Mouse (Mus musculus) limb, embryonic 12.5 days (tissue): ENCODE data around the gene Dnajc22. TPM values are rescaled to one million over a fixed set of nuclear protein-coding genes. Genes with fewer than 3 reads are reported as not detected.

ENCODE experiments used
- ATAC-seq: fragments of 200-750 bp; cut with Nextera tagmentation; 2 replicates; pipeline ENCODE4 v1.8.0; 2017; ENCODE audit warnings: low read depth, moderate TSS enrichment; ENCODE audit not compliant: insufficient number of reproducible peaks, insufficient read depth, low FRiP score, low TSS enrichment
- H3K27ac ChIP-seq: fragments of 300-500 bp; sonication (generic); 2 replicates; pipeline ENCODE4 v1.5.1; 2016; ENCODE audit warnings: mild to moderate bottlenecking, moderate library complexity
- H3K27me3 ChIP-seq: fragments of 300-500 bp; sonication (generic); 2 replicates; pipeline ENCODE4 v1.6.1; 2016; ENCODE audit warnings: mild to moderate bottlenecking, moderate library complexity
- H3K36me3 ChIP-seq: fragments of 300-500 bp; sonication (generic); 2 replicates; pipeline ENCODE4 v1.6.1; 2016; ENCODE audit warnings: mild to moderate bottlenecking, moderate library complexity
- H3K4me1 ChIP-seq: fragments of 300-500 bp; sonication (generic); replicated peaks from 2 replicates; pipeline ENCODE4 v1.6.1; 2016
- H3K4me2 ChIP-seq: fragments of 300-500 bp; sonication (generic); 2 replicates; pipeline ENCODE4 v1.6.1; 2016; ENCODE audit warnings: mild to moderate bottlenecking, moderate library complexity
- H3K4me3 ChIP-seq: fragments of 300-500 bp; sonication (generic); replicated peaks from 2 replicates; pipeline ENCODE4 v1.5.1; 2016; ENCODE audit warnings: mild to moderate bottlenecking
- H3K9ac ChIP-seq: fragments of 300-500 bp; sonication (generic); replicated peaks from 2 replicates; pipeline ENCODE4 v1.6.1; 2016; ENCODE audit warnings: mild to moderate bottlenecking, moderate library complexity
- H3K9me3 ChIP-seq: fragments of 300-500 bp; sonication (generic); 2 replicates; pipeline ENCODE4 v1.6.1; 2016; ENCODE audit warnings: mild to moderate bottlenecking, moderate library complexity
- WGBS: fragments of 180-500 bp; shearing (Covaris S2); methylation state at CpG from one replicate; pipeline ENCODE4 v1.1.7; 2016; 5-methylcytosine and 5-hydroxymethylcytosine counted together
- polyA plus RNA-seq: library from polyadenylated mRNA; unstranded; fragments of >200 nt; fragmentation: Nextera tagmentation; extraction: Ambion mirVana; gene quantifications from 2 replicates; pipeline ENCODE4 v1.2.1, GENCODE M21; 2016

Gene Dnajc22
- polyA plus RNA-seq, 1 experiment from 2014 or later = 1.7 TPM

GRCm38 (mm10) chr15:99087253-99088075 is 5.5 kb upstream of the Dnajc22 start, which contains the start of gene C1ql4:
C1ql4 (minus strand) TSS chr15:99087817.
- H3K36me3 ChIP-seq = peaks cover 11% of the 10 kb centered on the region
- H3K27ac ChIP-seq = no peak within 1 kb of the TSS
- H3K9ac ChIP-seq = peak within 1 kb of the TSS; percentile 35; the same call in 1 of the 2 replicates
- peak within 1 kb of the TSS; percentile 30 for H3K4me3 ChIP-seq
- no peak for ATAC-seq
- WGBS = 9% methylated on average over 60 of the region's 60 CpGs
- peak within 1 kb of the TSS; percentile 50 for H3K4me2 ChIP-seq
- peaks cover 14% of the 10 kb centered on the region for H3K4me1 ChIP-seq
- peaks cover 3% of the 10 kb centered on the region; the same call in 1 of the 2 replicates for H3K9me3 ChIP-seq
- peaks cover 100% of the 10 kb centered on the region for H3K27me3 ChIP-seq

GRCm38 (mm10) chr15:99088292-99088691 is 4.7 kb upstream of the Dnajc22 start:
- Histone ChIP-seq H3K9ac (peak overlapping the region; percentile 35; the same call in 1 of the 2 replicates), H3K4me2 (peak overlapping the region; percentile 50), H3K36me3 (peaks cover 2% of the 10 kb centered on the region), H3K27ac (no peak overlapping the region), H3K27me3 (peaks cover 100% of the 10 kb centered on the region), H3K4me3 (peak overlapping the region; percentile 30), H3K9me3 (peaks cover 3% of the 10 kb centered on the region; the same call in 1 of the 2 replicates), H3K4me1 (peaks cover 17% of the 10 kb centered on the region)
- ATAC-seq = peak; percentile 52; the same call in 1 of the 2 replicates
- WGBS = 0% methylated on average over 26 of the region's 27 CpGs

DNA sequence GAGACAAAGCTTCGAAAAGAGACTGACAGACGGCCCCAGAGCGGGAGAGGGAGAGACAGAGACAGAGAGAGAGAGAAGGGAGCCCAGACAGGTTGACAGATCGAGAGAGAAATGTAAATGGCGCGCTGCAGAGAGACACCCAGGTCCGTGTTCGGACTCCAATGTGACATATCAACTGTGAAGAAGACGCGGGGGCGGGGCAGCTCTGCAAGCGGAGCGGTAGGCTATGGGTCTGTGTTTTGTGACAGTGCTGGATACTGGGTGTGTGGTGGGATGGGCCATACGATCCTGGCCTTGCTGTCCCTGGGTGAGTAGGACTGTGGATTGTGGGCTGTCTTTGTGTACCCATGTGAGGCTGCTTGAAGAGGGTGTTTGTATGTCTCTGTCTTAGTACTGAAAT is 3.9 kb upstream of the Dnajc22 start:
- Histone ChIP-seq H3K27me3 (peaks cover 100% of the 10 kb centered on the region), H3K9me3 (peaks cover 3% of the 10 kb centered on the region; the same call in 1 of the 2 replicates), H3K9ac (no peak overlapping the region), H3K4me2 (no peak overlapping the region), H3K36me3 (no peaks in the 10 kb centered on the region), H3K27ac (no peak overlapping the region), H3K4me3 (no peak overlapping the region), H3K4me1 (peaks cover 20% of the 10 kb centered on the region)
- no peak for ATAC-seq
- 7% methylated on average over 14 of the region's 14 CpGs for WGBS

DNA sequence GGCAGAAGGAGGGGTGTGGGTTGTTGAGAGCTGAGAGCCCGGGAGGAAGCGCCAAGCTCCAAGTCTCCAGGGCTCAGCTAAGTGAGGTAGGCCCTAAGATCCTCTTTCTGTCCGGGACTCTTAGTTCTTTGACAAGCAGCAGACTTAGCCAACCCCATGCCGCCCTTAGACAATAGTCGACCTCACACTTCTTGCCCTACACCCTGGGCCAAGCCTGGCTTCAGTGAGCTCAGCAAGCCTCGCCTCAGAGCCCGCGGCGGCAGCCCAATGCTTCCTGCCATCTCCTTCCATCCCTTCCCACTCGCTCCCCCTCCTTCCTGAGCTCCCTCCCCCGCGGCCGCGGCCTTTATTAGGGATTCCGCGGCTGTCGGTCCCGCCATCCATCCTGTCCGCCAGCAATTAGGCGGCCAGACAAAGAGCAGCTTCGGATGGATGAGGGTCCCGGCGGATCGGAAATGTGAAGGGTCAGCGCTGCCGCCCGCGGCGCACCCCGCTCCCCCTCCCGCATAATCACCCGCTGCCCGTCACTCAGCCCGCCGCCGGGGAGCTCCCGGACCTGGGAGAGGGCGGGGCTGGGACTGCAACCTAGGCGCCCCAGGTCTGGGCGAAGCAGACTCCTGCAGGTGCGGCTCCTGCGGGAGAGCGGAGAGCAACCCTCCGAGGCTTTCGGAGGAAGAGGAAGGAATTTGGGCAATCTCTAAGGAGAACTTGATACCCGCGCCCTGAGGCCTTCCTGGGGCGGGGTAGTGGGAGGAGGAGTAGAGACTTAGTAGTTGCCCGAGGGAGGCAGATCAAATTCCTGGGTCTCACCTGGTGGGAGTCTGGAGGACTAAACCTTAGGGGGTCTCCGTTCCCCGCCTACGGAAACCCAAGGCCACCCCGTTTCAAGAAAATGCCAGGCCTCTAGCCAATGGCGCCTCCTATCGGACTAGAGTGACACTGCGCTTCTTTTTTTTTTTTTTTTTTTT is 605 bp downstream of the Dnajc22 start:
- H3K9ac ChIP-seq = peak overlapping the region; percentile 51
- H3K36me3 ChIP-seq = no peaks in the 10 kb centered on the region
- under 1% methylated on average over 55 of the region's 56 CpGs for WGBS
- peak overlapping the region; percentile 44 for H3K4me3 ChIP-seq
- peak overlapping the region; percentile 77 for H3K4me2 ChIP-seq
- H3K27ac ChIP-seq = no peak overlapping the region
- H3K9me3 ChIP-seq = no peaks in the 10 kb centered on the region
- H3K27me3 ChIP-seq = peaks cover 98% of the 10 kb centered on the region
- peaks cover 45% of the 10 kb centered on the region for H3K4me1 ChIP-seq
- ATAC-seq = no peak; the same call in 1 of the 2 replicates

DNA sequence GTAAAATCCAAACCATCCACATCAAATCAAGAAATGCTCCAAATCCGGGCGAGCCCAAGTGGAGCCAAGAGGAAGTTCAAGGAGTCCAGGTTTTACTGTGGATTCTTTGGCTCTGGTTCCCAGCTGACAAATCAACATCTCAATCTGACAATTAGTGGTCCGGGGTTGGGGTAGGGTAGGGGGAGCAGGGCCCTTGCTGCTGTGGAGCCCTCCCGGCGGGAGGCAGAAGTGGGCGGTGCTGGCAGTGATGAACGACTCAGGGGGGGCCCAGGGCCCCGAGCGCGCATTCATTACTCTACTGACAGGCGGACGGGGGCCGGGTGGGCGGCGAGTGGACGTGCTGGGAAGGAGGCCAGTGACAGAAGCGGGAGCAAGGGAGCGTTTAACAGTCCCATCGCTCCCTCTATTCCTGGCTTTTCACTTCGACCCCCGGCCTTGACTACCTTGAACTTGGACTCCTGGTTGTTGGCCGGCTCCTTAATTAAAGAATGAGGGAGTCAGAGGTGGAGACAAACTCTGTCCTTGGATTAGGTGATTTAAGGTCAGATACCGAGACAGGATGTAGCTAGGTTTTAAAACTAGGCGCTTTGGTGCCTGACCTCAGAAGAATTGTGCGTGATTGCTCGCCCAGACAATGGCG is 1.8 kb downstream of the Dnajc22 start:
- H3K36me3 ChIP-seq = no peaks in the 10 kb centered on the region
- H3K4me1 ChIP-seq = peaks cover 53% of the 10 kb centered on the region
- H3K4me3 ChIP-seq = 0 out of 2 replicates have a peak overlapping the region, but pooled peaks have one; percentile 7
- H3K9me3 ChIP-seq = no peaks in the 10 kb centered on the region
- no peak overlapping the region for H3K27ac ChIP-seq
- under 1% methylated on average over 27 of the region's 27 CpGs for WGBS
- H3K4me2 ChIP-seq = peak overlapping the region; percentile 27
- no peak overlapping the region for H3K9ac ChIP-seq
- H3K27me3 ChIP-seq = peaks cover 98% of the 10 kb centered on the region
- no peak for ATAC-seq

DNA sequence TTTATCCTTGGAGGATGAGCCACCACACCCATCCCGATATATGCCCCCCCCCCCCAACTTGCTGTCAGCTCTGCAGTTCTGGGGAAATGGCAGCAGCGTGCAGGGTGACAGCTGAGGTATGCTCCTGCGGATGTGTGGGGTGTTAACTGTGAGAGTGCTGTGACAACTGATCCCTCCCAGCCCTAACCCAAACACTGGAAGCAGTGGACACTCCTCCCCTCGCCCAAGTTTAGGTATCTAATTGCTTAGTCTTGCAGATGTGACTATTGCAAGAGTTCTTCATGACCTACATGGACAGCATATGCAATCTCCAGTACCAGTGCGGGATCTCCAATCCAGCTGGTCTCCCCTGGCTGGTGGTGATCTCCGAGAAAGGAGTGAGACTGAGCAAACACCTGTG is 2.4 kb downstream of the Dnajc22 start:
- Histone ChIP-seq H3K27ac (no peak overlapping the region), H3K4me3 (0 out of 2 replicates have a peak overlapping the region, but pooled peaks have one; percentile 7), H3K4me2 (no peak overlapping the region; the same call in 1 of the 2 replicates), H3K4me1 (peaks cover 53% of the 10 kb centered on the region), H3K27me3 (peaks cover 97% of the 10 kb centered on the region), H3K9ac (no peak overlapping the region), H3K9me3 (no peaks in the 10 kb centered on the region), H3K36me3 (no peaks in the 10 kb centered on the region)
- no peak for ATAC-seq
- WGBS = 3% methylated on average over 6 of the region's 6 CpGs

GRCm38 (mm10) chr15:99096061-99096793 is 3.3 kb downstream of the Dnajc22 start:
- Histone ChIP-seq H3K4me1 (peaks cover 53% of the 10 kb centered on the region), H3K4me2 (peak overlapping the region; percentile 74), H3K27ac (no peak overlapping the region), H3K27me3 (peaks cover 89% of the 10 kb centered on the region), H3K4me3 (peak overlapping the region; percentile 42), H3K9ac (peak overlapping the region; percentile 48; the same call in 1 of the 2 replicates), H3K36me3 (no peaks in the 10 kb centered on the region), H3K9me3 (no peaks in the 10 kb centered on the region)
- 1% methylated on average over 24 of the region's 24 CpGs for WGBS
- ATAC-seq = no peak

- no peaks in the 10 kb centered on the region for H3K9me3 ChIP-seq
- under 1% methylated on average over 54 of the region's 58 CpGs for WGBS
- H3K4me2 ChIP-seq = peak overlapping the region; percentile 74
- no peaks in the 10 kb centered on the region for H3K36me3 ChIP-seq
- H3K27me3 ChIP-seq = peaks cover 83% of the 10 kb centered on the region
- H3K4me1 ChIP-seq = peaks cover 53% of the 10 kb centered on the region
- peak overlapping the region; percentile 48 for H3K9ac ChIP-seq
- peak overlapping the region; percentile 42 for H3K4me3 ChIP-seq
- no peak overlapping the region for H3K27ac ChIP-seq
- no peak for ATAC-seq
Measured at GRCm38 (mm10) chr15:99096831-99097500, 4.0 kb downstream of the Dnajc22 start.

DNA sequence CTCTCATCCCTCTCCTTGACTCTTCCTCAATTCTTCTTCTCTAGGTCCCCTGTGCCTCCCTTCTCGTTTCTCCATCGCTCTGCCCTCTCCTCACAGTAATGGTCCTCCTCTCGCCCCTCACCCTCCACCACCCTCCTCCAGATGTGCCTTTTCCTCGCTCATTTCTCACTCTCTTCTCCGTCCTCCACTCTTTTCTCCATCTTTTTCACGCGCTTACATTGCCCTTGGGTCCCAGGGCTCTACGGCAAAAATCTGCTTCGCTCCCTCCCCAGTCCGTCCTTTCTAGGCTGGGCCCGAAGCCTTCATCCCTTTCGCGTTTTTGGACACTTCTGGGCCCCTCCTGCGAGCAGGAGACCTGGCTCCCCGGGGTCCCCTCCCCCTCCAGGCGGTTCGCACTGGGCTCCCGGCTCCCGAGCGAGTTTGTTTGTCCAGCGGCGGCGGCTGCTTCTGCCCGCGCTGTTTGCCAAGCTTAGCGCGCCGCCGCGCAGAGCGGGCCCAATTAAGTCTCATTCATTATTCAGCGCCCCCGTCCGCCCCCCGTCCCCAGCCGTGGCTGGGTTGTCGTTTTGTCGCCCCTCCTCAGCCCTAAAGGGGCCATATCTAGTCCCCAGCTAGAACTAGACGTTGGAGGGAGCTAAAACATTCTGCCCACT is 5.0 kb downstream of the Dnajc22 start:
- H3K36me3 ChIP-seq = no peaks in the 10 kb centered on the region
- peak overlapping the region; percentile 42 for H3K4me3 ChIP-seq
- no peak for ATAC-seq
- WGBS = 2% methylated on average over 39 of the region's 39 CpGs
- no peaks in the 10 kb centered on the region for H3K9me3 ChIP-seq
- H3K4me2 ChIP-seq = peak overlapping the region; percentile 74
- H3K27ac ChIP-seq = no peak overlapping the region
- H3K27me3 ChIP-seq = peaks cover 73% of the 10 kb centered on the region
- H3K4me1 ChIP-seq = peaks cover 53% of the 10 kb centered on the region
- peak overlapping the region; percentile 57 for H3K9ac ChIP-seq
